7 mouse cellular contexts compared by ENCODE assay signal in the genomic region with DNA sequence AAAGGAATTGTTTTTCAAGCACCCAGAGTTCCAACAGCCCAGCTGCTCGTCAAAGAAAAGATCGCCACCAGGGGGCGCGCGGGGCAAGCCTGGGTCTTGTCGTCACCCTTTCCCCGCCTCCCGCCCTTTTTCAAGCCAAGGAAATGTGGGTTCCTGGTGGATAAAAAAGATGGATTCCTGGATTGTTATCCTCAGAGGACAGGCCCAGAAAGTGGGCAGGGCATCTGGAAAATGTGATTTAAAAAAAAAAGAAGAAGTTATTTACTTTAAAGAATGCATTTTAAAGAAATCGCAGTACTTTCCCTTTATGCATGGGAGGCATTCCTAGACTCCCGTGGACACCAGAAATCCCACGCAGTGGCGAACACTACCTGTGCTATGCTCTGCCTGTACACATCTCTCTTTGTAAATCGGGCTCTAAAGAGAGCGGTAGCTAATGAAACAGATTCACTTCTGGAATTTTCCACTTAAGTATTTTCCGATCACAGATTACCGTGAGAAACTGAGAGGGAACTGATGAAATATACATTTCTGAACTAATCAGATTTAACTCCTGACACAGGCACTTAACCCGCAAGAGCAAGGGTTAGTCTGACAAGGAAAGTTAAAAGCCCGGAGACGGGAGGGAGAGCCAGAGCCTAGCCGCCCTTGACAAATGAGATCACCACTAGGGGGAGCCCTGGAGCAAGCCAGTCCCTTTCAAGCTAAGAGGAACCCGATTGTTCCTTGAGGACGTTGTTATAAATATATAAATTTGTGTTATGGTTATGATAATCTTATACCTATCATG. TPM values are rescaled to one million over a fixed set of nuclear protein-coding genes. Genes with fewer than 3 reads are reported as not detected.
DNase-seq lines count a peak whose midpoint lies in the region; ATAC-seq lines count a peak whose summit lies in the region.

No protein-coding gene starts in this region.

- H3K4me3 ChIP-seq in embryonic facial prominence, embryonic 11.5 days (ENCODE audit: low read depth, low read length), result peak overlapping the region; percentile 23
- H3K4me3 ChIP-seq in limb, embryonic 10.5 days, result peak overlapping the region; percentile 47
- H3K4me3 ChIP-seq in midbrain, embryonic 12.5 days, result peak overlapping the region; percentile 27

- H3K36me3 ChIP-seq in embryonic facial prominence, embryonic 11.5 days (replicated peaks; ENCODE audit: control insufficient read depth, insufficient read depth, low read depth, low read length), result no peaks in the 10 kb centered on the region
- no peaks in the 10 kb centered on the region for H3K36me3 ChIP-seq in limb, embryonic 10.5 days
- H3K36me3 ChIP-seq in midbrain, embryonic 12.5 days, result no peaks in the 10 kb centered on the region

- DNase-seq in adrenal gland, postnatal 25 days, result peak; percentile 99
- DNase-seq in embryonic facial prominence, embryonic 11.5 days (ENCODE audit: low spot score), result peak; percentile 97
- DNase-seq in heart, adult 11 months, result peak; percentile 99
- peak; percentile 88 for DNase-seq in kidney, adult 11 months
- peak; percentile 99 for DNase-seq in limb, embryonic 10.5 days (ENCODE audit: low spot score)
- peak; percentile 81 for DNase-seq in skeletal muscle tissue, adult 2 months (ENCODE audit: low read depth, low spot score)

- WGBS in embryonic facial prominence, embryonic 11.5 days, result 2% methylated on average over 22 of the region's 22 CpGs
- WGBS in limb, embryonic 10.5 days, result 2% methylated on average over 22 of the region's 22 CpGs
- 2% methylated on average over 22 of the region's 22 CpGs for WGBS in midbrain, embryonic 12.5 days

- H3K27me3 ChIP-seq in embryonic facial prominence, embryonic 11.5 days (ENCODE audit: control insufficient read depth, insufficient read depth, low read length), result no peaks in the 10 kb centered on the region
- H3K27me3 ChIP-seq in limb, embryonic 10.5 days (ENCODE audit: low read depth, poor library complexity, severe bottlenecking), result no peaks in the 10 kb centered on the region
- H3K27me3 ChIP-seq in midbrain, embryonic 12.5 days, result no peaks in the 10 kb centered on the region

- no peak overlapping the region; the same call in 1 of the 2 replicates for H3K27ac ChIP-seq in embryonic facial prominence, embryonic 11.5 days (replicated peaks; ENCODE audit: low read depth, low read length)
- peak overlapping the region; percentile 86 for H3K27ac ChIP-seq in limb, embryonic 10.5 days
- H3K27ac ChIP-seq in midbrain, embryonic 12.5 days (replicated peaks), result peak overlapping the region; percentile 68

- H3K4me2 ChIP-seq in embryonic facial prominence, embryonic 11.5 days (ENCODE audit: low read depth, low read length), result peak overlapping the region; percentile 55
- peak overlapping the region; percentile 56 for H3K4me2 ChIP-seq in midbrain, embryonic 12.5 days (replicated peaks)

- no peaks in the 10 kb centered on the region; the same call in 1 of the 2 replicates for H3K4me1 ChIP-seq in embryonic facial prominence, embryonic 11.5 days (ENCODE audit: control insufficient read depth, insufficient read depth, low read length)
- peaks cover 30% of the 10 kb centered on the region for H3K4me1 ChIP-seq in limb, embryonic 10.5 days
- H3K4me1 ChIP-seq in midbrain, embryonic 12.5 days, result peaks cover 13% of the 10 kb centered on the region; the same call in 1 of the 2 replicates

- no peaks in the 10 kb centered on the region for H3K9me3 ChIP-seq in embryonic facial prominence, embryonic 11.5 days (replicated peaks; ENCODE audit: control insufficient read depth, low read length)
- H3K9me3 ChIP-seq in limb, embryonic 10.5 days (replicated peaks), result no peaks in the 10 kb centered on the region
- H3K9me3 ChIP-seq in midbrain, embryonic 12.5 days, result no peaks in the 10 kb centered on the region

- ATAC-seq in embryonic facial prominence, embryonic 11.5 days (replicated peaks; ENCODE audit: insufficient number of reproducible peaks, low FRiP score, low TSS enrichment, low read depth), result peak; percentile 48; the same call in 1 of the 2 replicates
- peak; percentile 32; the same call in 1 of the 2 replicates for ATAC-seq in midbrain, embryonic 12.5 days (ENCODE audit: low FRiP score, low read depth)

- H3K9ac ChIP-seq in embryonic facial prominence, embryonic 11.5 days (replicated peaks; ENCODE audit: low read length), result peak overlapping the region; percentile 56
- H3K9ac ChIP-seq in midbrain, embryonic 12.5 days (replicated peaks), result peak overlapping the region; percentile 34

RNA-seq across cellular contexts. Expression of a gene that starts 19.6 kb away (rescaled TPM):
- total RNA-seq in adrenal gland, postnatal 25 days (2021), result 73.5 and 84.3 TPM in 2 replicates
- polyA plus RNA-seq in embryonic facial prominence, embryonic 11.5 days (2014; fragmentation: Nextera tagmentation; extraction: Ambion mirVana), result 36.0 and 47.5 TPM in 2 replicates
- polyA plus RNA-seq in limb, embryonic 10.5 days (2016; fragmentation: Nextera tagmentation; extraction: Ambion mirVana), result 42.8 and 49.9 TPM in 2 replicates
- polyA plus RNA-seq in midbrain, embryonic 12.5 days (2016; fragmentation: Nextera tagmentation; extraction: Ambion mirVana), result 76.1 and 84.8 TPM in 2 replicates

RNA-seq across cellular contexts. Expression of a gene that starts 20.5 kb away (rescaled TPM):
- total RNA-seq in adrenal gland, postnatal 25 days (2021), result 1.9 and 4.9 TPM in 2 replicates
- polyA plus RNA-seq in embryonic facial prominence, embryonic 11.5 days (2014; fragmentation: Nextera tagmentation; extraction: Ambion mirVana), result 0.21 and 0.49 TPM in 2 replicates
- polyA plus RNA-seq in limb, embryonic 10.5 days (2016; fragmentation: Nextera tagmentation; extraction: Ambion mirVana), result 0.06 TPM in 1 of 2 replicates, not detected in the other
- polyA plus RNA-seq in midbrain, embryonic 12.5 days (2016; fragmentation: Nextera tagmentation; extraction: Ambion mirVana), result 0.05 TPM in 1 of 2 replicates, not detected in the other

RNA-seq across cellular contexts. Expression of a gene that starts 41.7 kb away (rescaled TPM):
- 56.9 and 61.7 TPM in 2 replicates for total RNA-seq in adrenal gland, postnatal 25 days (2021)
- 2.3 and 2.5 TPM in 2 replicates for polyA plus RNA-seq in embryonic facial prominence, embryonic 11.5 days (2014; fragmentation: Nextera tagmentation; extraction: Ambion mirVana)
- 1.1 and 2.1 TPM in 2 replicates for polyA plus RNA-seq in limb, embryonic 10.5 days (2016; fragmentation: Nextera tagmentation; extraction: Ambion mirVana)
- polyA plus RNA-seq in midbrain, embryonic 12.5 days (2016; fragmentation: Nextera tagmentation; extraction: Ambion mirVana), result 2.0 and 2.1 TPM in 2 replicates

RNA-seq across cellular contexts. Expression of a gene that starts 42.2 kb away (rescaled TPM):
- total RNA-seq in adrenal gland, postnatal 25 days (2021), result 246 and 299 TPM in 2 replicates
- 9.7 and 10.1 TPM in 2 replicates for polyA plus RNA-seq in embryonic facial prominence, embryonic 11.5 days (2014; fragmentation: Nextera tagmentation; extraction: Ambion mirVana)
- polyA plus RNA-seq in limb, embryonic 10.5 days (2016; fragmentation: Nextera tagmentation; extraction: Ambion mirVana), result 8.1 and 8.5 TPM in 2 replicates
- polyA plus RNA-seq in midbrain, embryonic 12.5 days (2016; fragmentation: Nextera tagmentation; extraction: Ambion mirVana), result 4.9 and 5.5 TPM in 2 replicates

RNA-seq across cellular contexts. Expression of a gene that starts 47.1 kb away (rescaled TPM):
- total RNA-seq in adrenal gland, postnatal 25 days (2021), result 0.48 and 0.58 TPM in 2 replicates
- 0.17 TPM in 1 of 2 replicates, not detected in the other for polyA plus RNA-seq in embryonic facial prominence, embryonic 11.5 days (2014; fragmentation: Nextera tagmentation; extraction: Ambion mirVana)
- 0.04 TPM in 1 of 2 replicates, not detected in the other for polyA plus RNA-seq in limb, embryonic 10.5 days (2016; fragmentation: Nextera tagmentation; extraction: Ambion mirVana)
- polyA plus RNA-seq in midbrain, embryonic 12.5 days (2016; fragmentation: Nextera tagmentation; extraction: Ambion mirVana), result not detected in 2 replicates
